10 mouse cellular contexts compared by ENCODE assay signal in the genomic region with DNA sequence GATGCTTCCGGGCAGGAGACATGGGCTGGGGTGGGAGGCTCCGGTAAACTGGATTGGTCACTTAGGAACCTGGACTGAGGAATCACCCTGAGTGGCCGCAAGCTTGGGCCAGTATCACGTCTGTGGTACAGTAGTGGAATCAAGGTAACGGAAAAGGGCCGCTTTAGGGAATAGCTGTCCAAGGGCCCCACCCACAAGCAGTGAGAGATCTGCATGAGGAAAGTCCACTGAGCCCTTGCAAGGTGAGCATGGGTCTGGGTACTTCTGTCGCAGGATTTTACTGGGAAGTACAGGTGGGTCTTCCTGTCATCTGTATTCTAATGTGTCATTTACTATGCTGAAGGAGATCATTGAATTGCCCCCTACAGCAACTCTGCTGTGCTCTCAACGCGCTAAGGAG. TPM values are rescaled to one million over a fixed set of nuclear protein-coding genes. Genes with fewer than 3 reads are reported as not detected.
DNase-seq lines count a peak whose midpoint lies in the region; ATAC-seq and TF ChIP-seq lines count a peak whose summit lies in the region.
"Had no signal": no experiment of that assay in that cellular context is flagged by ENCODE, and none has a peak within 500 bp of the region (broad histone marks: within the 10 kb centered on the region; RNA-seq: fewer than 3 reads in every experiment).

No protein-coding gene starts in this region.

- DNase-seq in cerebellum, adult 2 months, result peak in 1 of 2 experiments; percentile 0
- DNase-seq in neural tube, embryonic 11.5 days (ENCODE audit: low spot score), result no peak
- DNase-seq in neural tube, embryonic 10.5 days (ENCODE audit: extremely low spot score, low spot score), result no peak
- DNase-seq in liver, postnatal 0 days, result no peak
- no peak for DNase-seq in ovary, adult 18-20 months (ENCODE audit: low spot score)
- DNase-seq in right cerebral cortex, adult 18-20 months, result no peak
- no peak for DNase-seq in embryo, embryonic 10 days (ENCODE audit: low spot score)
- DNase-seq: adrenal gland, adult 2 months; thymus, postnatal 25 days had no signal

- no peaks in the 10 kb centered on the region for H3K9me3 ChIP-seq in neural tube, embryonic 11.5 days (ENCODE audit: control insufficient read depth, low read length)
- no peaks in the 10 kb centered on the region for H3K9me3 ChIP-seq in liver, postnatal 0 days (ENCODE audit: low read length)

- H3K9ac ChIP-seq in neural tube, embryonic 11.5 days (ENCODE audit: low read length), result no peak overlapping the region
- no peak overlapping the region for H3K9ac ChIP-seq in liver, postnatal 0 days (replicated peaks)

- no peak for TF ChIP-seq POLR2A in cerebellum, adult 2 months (IDR thresholded peaks at IDR 0.05; ENCODE audit: borderline replicate concordance, insufficient read depth, low read length)

- H3K36me3 ChIP-seq in neural tube, embryonic 11.5 days (ENCODE audit: control insufficient read depth, insufficient read depth, low read length), result no peaks in the 10 kb centered on the region
- H3K36me3 ChIP-seq in liver, postnatal 0 days (replicated peaks; ENCODE audit: insufficient read depth, low read length), result no peaks in the 10 kb centered on the region

- peak overlapping the region; percentile 97 for H3K4me2 ChIP-seq in neural tube, embryonic 11.5 days (ENCODE audit: low read depth)
- peak overlapping the region; percentile 89 for H3K4me2 ChIP-seq in liver, postnatal 0 days (ENCODE audit: low read depth, low read length)

- TF ChIP-seq EP300 in liver, postnatal 0 days (IDR thresholded peaks at IDR 0.05; ENCODE audit: low read depth), result no peak

- peaks cover 6% of the 10 kb centered on the region for H3K4me1 ChIP-seq in cerebellum, adult 2 months (ENCODE audit: control insufficient read depth, insufficient read depth, low read length)
- no peaks in the 10 kb centered on the region for H3K4me1 ChIP-seq in neural tube, embryonic 11.5 days (ENCODE audit: control insufficient read depth, insufficient read depth, low read length)
- H3K4me1 ChIP-seq in liver, postnatal 0 days (ENCODE audit: insufficient read depth), result peaks cover 4% of the 10 kb centered on the region; the same call in 1 of the 2 replicates

- TF ChIP-seq CTCF in cerebellum, adult 2 months (IDR thresholded peaks at IDR 0.05; ENCODE audit: borderline replicate concordance, insufficient read depth, low read depth, low read length), result no peak
- TF ChIP-seq CTCF in liver, postnatal 0 days (IDR thresholded peaks at IDR 0.05; ENCODE audit: low read depth), result no peak

- no peak for ATAC-seq in cerebellum, adult (ENCODE audit: insufficient number of reproducible peaks, low FRiP score, low TSS enrichment)
- no peak for ATAC-seq in neural tube, embryonic 11.5 days (ENCODE audit: insufficient read depth, low FRiP score, low TSS enrichment)
- no peak for ATAC-seq in liver, postnatal 0 days

- no peaks in the 10 kb centered on the region for H3K27me3 ChIP-seq in cerebellum, adult 2 months (ENCODE audit: control insufficient read depth, insufficient read depth, low read length)
- H3K27me3 ChIP-seq in neural tube, embryonic 11.5 days (ENCODE audit: control insufficient read depth, insufficient read depth, low read length), result no peaks in the 10 kb centered on the region
- peaks cover 24% of the 10 kb centered on the region; the same call in 1 of the 2 replicates for H3K27me3 ChIP-seq in liver, postnatal 0 days (ENCODE audit: insufficient read depth, low read length)

- H3K4me3 ChIP-seq in cerebellum, adult 2 months (replicated peaks; ENCODE audit: insufficient read depth, low read depth, low read length), result peak overlapping the region; percentile 56
- H3K4me3 ChIP-seq in neural tube, embryonic 11.5 days (ENCODE audit: low read depth, low read length), result peak overlapping the region; percentile 59; the same call in 1 of the 2 replicates
- peak overlapping the region; percentile 63 for H3K4me3 ChIP-seq in liver, postnatal 0 days (ENCODE audit: low read depth, low read length)

- H3K27ac ChIP-seq in cerebellum, adult 2 months (ENCODE audit: insufficient read depth, low read length), result no peak overlapping the region
- H3K27ac ChIP-seq in neural tube, embryonic 11.5 days (ENCODE audit: low read depth, low read length), result no peak overlapping the region
- no peak overlapping the region for H3K27ac ChIP-seq in liver, postnatal 0 days (ENCODE audit: low read depth)

- WGBS in cerebellum, adult 2 months, result 94% methylated on average over 9 of the region's 9 CpGs
- 65% methylated on average over 9 of the region's 9 CpGs for WGBS in neural tube, embryonic 11.5 days
- 77% methylated on average over 9 of the region's 9 CpGs for WGBS in liver, postnatal 0 days (ENCODE audit: insufficient replicate concordance)

RNA-seq across cellular contexts. Expression of gene P4ha2, which starts 1.8 kb away (rescaled TPM):
- 13.6 and 14.2 TPM in 2 replicates for polyA plus RNA-seq in cerebellum, adult 2 months (2012; rRNA removed)
- 18.4 TPM in 2 replicates for polyA plus RNA-seq in neural tube, embryonic 11.5 days (2014; fragmentation: Nextera tagmentation; extraction: Ambion mirVana)
- 2.4 and 2.7 TPM in 2 replicates for polyA plus RNA-seq in liver, postnatal 0 days (2015; fragmentation: Nextera tagmentation; extraction: Ambion mirVana)

RNA-seq across cellular contexts. Expression of gene Pdlim4, which starts 32.9 kb away (rescaled TPM):
- 16.9 and 18.6 TPM in 2 replicates for polyA plus RNA-seq in cerebellum, adult 2 months (2012; rRNA removed)
- polyA plus RNA-seq in neural tube, embryonic 11.5 days (2014; fragmentation: Nextera tagmentation; extraction: Ambion mirVana), result 59.7 and 65.1 TPM in 2 replicates
- 4.0 TPM in 2 replicates for polyA plus RNA-seq in liver, postnatal 0 days (2015; fragmentation: Nextera tagmentation; extraction: Ambion mirVana)
